Mouse (Mus musculus): ENCODE measurements around the gene Pmepa1.

DNA sequence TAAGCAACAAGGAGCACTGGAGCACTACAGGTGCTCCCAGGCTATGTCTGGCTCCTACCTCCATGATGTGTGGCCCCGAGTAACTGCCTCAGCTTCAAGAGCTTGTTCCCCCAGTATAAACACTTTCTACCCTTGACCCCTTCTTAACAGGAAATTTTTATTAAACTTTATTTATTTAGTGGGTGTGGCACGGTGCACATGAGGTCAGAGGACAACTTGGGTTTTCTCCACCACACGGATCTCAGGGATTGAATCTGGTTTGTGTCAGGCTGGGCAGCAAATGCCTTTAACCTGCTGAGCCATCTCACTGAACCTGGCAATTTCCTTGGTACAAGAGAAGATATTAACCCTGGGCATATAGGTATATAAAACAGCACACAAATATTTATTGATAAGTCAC, 32.2 kb downstream of the Pmepa1 start:
- TF ChIP-seq GATA1 (IDR thresholded peaks at IDR 0.05; ENCODE audit: borderline replicate concordance, low read length) (no peak), FLI1 (IDR thresholded peaks at IDR 0.05; ENCODE audit: low read length) (no peak)
